Mouse (Mus musculus): ENCODE results near the gene Grk3. TPM values are rescaled to one million over a fixed set of nuclear protein-coding genes. Genes with fewer than 3 reads are reported as not detected.

The Grk3 gene
- total RNA-seq, 2 experiments from 2014 or later = 64.7 to 74.9 TPM

DNA sequence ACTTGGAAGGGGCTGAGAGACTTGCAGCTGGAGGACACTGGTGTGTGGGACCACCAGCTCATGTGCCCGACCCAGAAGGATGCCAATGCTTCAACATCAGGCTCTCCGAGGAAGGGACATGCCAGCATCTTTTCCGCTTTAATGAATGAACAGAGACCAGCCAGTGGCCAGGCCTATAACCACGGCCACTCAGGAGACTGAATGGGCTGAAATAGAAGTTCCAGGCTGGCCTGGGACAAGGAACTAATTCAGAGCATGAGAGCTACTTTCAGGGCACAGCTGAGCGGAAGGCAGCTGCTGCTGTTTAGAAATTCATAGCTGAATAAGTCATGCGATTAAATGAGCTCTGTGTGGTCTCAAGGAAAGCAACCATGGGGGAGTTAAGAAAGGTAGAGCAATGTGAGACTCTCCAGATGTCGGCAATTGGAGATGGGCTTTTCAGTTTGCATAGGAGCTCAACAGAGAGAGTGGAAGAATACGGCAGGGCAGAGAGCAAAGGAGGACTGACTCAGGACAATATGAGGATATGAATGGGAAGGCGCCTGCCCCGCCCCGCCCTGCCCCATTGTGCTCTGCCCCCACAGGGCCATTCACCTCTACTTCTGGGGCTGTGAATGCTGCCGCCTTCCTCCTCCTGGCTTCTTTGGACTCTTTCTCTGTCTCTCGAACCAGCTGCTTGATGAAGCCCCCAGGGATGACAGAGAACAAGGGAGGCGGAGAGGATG, 138.0 kb downstream of the Grk3 start:
- DNase-seq (ENCODE audit: extremely low spot score in 1 of 2, low spot score in 1 of 2) = no peak

DNA sequence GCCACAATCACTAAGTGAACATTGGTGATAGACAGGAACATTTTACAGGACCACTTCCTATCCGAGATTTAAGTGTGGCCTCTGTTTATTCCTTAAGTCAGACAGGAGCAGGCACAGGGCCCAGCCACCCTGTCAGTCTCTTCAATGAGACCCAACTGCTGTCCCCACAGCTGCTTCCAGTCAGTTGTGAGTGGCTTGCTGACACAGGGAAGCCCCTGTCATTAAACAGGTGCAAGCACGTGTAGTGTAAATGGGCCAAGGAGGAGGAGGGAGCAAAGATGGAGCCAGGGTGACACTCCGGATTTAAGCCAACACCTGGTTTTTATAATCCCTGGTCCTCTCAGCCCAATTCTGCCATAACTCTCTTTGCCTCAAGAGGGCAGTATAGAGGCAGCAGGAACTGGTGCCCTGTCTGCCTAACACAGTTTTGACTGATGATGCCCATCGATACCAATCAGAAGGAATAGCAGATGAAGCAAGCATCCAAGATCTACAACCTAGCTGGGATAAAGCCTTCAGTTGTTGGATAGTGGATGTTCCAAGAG, 138.7 kb downstream of the Grk3 start:
- peak in 1 of 2 experiments; percentile 54 for DNase-seq (ENCODE audit: extremely low spot score in 1 of 2, low spot score in 1 of 2)

DNA sequence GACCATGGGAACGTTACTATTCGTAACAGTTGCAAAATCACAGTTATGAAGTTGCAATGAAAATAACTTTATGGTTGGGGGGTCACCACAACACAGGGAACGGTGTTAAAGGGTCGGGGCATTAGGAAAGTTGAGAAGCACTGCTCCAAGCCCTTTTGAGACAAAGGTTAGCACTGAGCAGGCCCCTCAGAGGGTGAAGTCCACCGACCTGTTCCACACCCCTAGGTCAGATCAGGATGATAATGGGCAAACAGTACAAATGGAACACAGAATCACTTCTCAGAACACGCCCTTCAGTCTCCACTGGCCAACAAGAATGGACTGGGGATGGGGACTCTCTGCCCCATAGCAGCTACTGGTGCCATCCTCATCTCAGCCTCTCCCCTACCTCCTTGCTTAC, 142.6 kb downstream of the Grk3 start:
- no peak for DNase-seq (ENCODE audit: extremely low spot score in 1 of 2, low spot score in 1 of 2)

DNA sequence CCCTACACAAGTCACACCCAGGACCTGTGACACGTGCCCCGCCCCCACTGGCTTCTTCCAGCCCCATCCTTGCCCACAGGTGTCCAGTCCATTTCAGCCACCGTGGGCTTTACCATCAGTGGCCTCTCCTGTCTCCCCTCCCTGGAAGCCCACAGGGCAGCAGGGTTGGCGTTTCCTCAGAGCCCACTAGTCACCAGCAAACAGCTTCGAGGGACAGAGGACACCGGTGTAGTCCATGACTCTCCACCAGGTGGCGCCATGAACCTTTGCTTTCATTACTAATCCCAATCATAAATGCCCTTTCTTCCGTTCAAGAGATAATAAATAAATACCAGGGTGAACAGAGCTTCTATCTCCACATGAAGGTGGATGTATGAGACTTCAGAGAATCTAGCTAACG, 144.9 kb downstream of the Grk3 start:
- DNase-seq (ENCODE audit: extremely low spot score in 1 of 2, low spot score in 1 of 2) = peak; percentile 79 to 95

DNA sequence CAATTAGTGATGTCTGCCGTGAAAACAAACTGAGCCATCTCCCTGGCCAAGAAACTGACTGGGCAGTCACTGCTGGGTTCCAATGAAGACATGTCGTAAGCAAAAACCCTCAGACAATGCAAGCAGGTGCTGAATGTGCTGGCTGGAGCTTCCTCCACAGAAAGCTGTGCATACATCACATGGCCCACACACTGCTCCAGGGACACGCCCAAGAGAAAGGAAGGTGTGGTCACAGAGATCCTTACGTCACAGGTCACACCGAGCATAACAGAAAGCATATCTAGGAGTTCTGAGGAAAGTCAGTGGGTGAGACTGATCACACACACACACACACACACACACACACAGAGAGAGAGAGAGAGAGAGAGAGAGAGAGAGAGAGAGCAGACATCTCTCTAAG, 147.0 kb downstream of the Grk3 start:
- DNase-seq (ENCODE audit: extremely low spot score in 1 of 2, low spot score in 1 of 2) = no peak

DNA sequence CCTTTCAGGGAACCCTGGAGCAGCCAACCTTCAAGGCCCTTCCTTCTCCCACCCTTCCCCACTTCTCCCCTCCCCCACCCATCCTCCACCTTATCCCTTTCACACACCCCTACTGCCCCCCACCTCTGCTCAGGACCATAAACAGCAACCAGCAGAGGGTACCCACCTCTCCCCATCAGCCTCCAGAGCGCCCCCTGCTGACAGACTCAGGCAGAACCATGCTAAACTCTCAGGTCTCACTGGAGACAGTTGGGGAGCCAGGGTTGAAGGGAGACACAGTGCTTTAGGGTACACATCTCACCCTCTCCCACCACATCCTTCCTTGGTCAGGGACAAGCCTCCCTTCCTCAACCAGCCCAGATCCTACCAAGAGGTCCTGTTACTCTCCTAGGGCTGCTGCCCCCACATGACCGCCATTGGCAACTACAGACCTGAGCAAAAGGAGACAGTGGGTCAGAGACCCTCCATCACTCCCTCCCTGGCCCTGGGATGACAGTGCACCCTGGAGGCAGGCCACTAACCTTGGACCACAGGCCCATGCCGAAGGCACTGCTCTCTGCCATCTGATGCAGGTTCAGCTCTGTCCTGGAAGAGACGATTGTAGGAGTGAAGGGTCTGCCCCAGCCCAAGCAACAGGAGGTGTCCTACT, 150.7 kb downstream of the Grk3 start:
- DNase-seq (ENCODE audit: extremely low spot score in 1 of 2, low spot score in 1 of 2) = peak; percentile 53 to 81

Other genes starting within 250 kb of the Grk3 start
- gene Myo18b, start 119.4 kb downstream of the Grk3 start, total RNA-seq (2021) = 1 to 10 TPM; 1.0 to 1.7 TPM
- gene Crybb2, start 54.3 kb upstream of the Grk3 start, total RNA-seq (2021) = not detected
- gene Crybb3, start 65.8 kb upstream of the Grk3 start, total RNA-seq (2021) = 1 to 10 TPM; 1.5 to 2.8 TPM
- 10 to 100 TPM; 61.2 to 64.5 TPM for gene 2900026A02Rik, start 205.4 kb upstream of the Grk3 start, total RNA-seq (2021)
- not detected for gene Tmem211, start 211.1 kb upstream of the Grk3 start, total RNA-seq (2021)

All from layer of hippocampus, postnatal 25 days (tissue).